Mouse (Mus musculus) hindbrain, embryonic 12.5 days (tissue): ENCODE data around the gene Dock3. TPM values are rescaled to one million over a fixed set of nuclear protein-coding genes. Genes with fewer than 3 reads are reported as not detected.

ENCODE experiments used
- ATAC-seq: fragments of 200-750 bp; cut with Nextera tagmentation; 2 replicates; pipeline ENCODE4 v1.8.0; 2017; ENCODE audit warnings: moderate TSS enrichment; ENCODE audit not compliant: low FRiP score
- H3K27ac ChIP-seq: fragments of 300-500 bp; sonication (generic); 2 replicates; pipeline ENCODE4 v1.5.1; 2016; ENCODE audit warnings: mild to moderate bottlenecking
- H3K27me3 ChIP-seq: fragments of 300-500 bp; sonication (generic); 2 replicates; pipeline ENCODE4 v1.6.1; 2016; ENCODE audit warnings: mild to moderate bottlenecking
- H3K36me3 ChIP-seq: fragments of 300-500 bp; sonication (generic); 2 replicates; pipeline ENCODE4 v1.6.1; 2016; ENCODE audit warnings: mild to moderate bottlenecking
- H3K4me1 ChIP-seq: fragments of 300-500 bp; sonication (generic); 2 replicates; pipeline ENCODE4 v1.6.1; 2016
- H3K4me2 ChIP-seq: fragments of 300-500 bp; sonication (generic); replicated peaks from 2 replicates; pipeline ENCODE4 v1.6.1; 2016; ENCODE audit warnings: mild to moderate bottlenecking
- H3K4me3 ChIP-seq: fragments of 300-500 bp; sonication (generic); 2 replicates; pipeline ENCODE4 v1.5.1; 2016; ENCODE audit warnings: mild to moderate bottlenecking
- H3K9ac ChIP-seq: fragments of 300-500 bp; sonication (generic); 2 replicates; pipeline ENCODE4 v1.6.1; 2016; ENCODE audit warnings: mild to moderate bottlenecking, moderate library complexity
- H3K9me3 ChIP-seq: fragments of 300-500 bp; sonication (generic); replicated peaks from 2 replicates; pipeline ENCODE4 v1.6.1; 2016; ENCODE audit warnings: mild to moderate bottlenecking
- WGBS: fragments of 180-500 bp; shearing (Covaris S2); methylation state at CpG from one replicate; pipeline ENCODE4 v1.1.7; 2016; 5-methylcytosine and 5-hydroxymethylcytosine counted together
- polyA plus RNA-seq: library from polyadenylated mRNA; unstranded; fragments of >200 nt; fragmentation: Nextera tagmentation; extraction: Ambion mirVana; gene quantifications from 2 replicates; pipeline ENCODE4 v1.2.1, GENCODE M21; 2016

Gene Dock3
- polyA plus RNA-seq, 1 experiment from 2014 or later = 13.4 TPM

DNA sequence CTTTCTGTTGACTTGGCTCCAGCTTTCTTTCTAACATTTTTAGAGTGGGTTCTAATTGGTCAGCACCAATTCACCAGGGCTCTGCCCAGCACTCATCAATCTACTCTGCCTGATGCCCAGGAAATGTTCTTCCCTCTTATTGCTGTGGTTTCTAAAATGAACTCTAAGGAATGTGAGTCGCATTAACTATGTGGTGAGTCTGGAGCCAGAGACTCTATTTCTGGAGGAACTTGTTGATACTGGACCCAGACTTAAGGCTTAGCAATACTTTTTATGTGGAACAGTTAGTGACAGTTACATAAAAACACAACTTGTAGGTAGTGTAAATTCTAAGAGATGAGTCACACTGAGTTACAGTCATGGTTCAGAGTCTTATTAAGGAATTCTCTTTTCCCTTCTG, 296.7 kb downstream of the Dock3 start:
- Histone ChIP-seq H3K27me3 (no peaks in the 10 kb centered on the region), H3K4me3 (no peak overlapping the region), H3K9me3 (no peaks in the 10 kb centered on the region), H3K27ac (no peak overlapping the region), H3K36me3 (peaks cover 16% of the 10 kb centered on the region), H3K9ac (no peak overlapping the region), H3K4me1 (no peaks in the 10 kb centered on the region), H3K4me2 (no peak overlapping the region)
- ATAC-seq = no peak
- WGBS = 85% methylated on average over 1 of the region's 1 CpGs

DNA sequence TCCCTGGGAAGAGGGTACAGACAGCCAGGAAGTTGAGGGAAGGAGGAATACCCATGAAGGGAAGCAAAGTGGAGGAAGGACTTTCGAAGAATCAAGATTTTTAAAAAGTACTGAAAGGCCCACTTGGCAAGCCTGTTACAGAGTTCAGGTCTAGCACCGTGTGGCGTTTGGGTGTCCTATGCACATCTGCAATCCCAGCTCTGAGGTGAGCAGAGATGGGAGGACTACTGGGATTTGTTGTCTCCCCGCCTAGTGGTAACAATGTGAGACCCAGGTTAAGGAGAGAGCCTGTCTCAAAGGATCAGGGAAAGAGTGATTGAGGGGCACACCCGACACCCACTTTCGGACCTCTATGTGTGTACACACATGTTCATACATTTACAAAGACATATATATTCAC, 316.8 kb downstream of the Dock3 start:
- Histone ChIP-seq H3K27me3 (no peaks in the 10 kb centered on the region), H3K27ac (no peak overlapping the region), H3K4me3 (no peak overlapping the region), H3K4me2 (no peak overlapping the region), H3K9ac (no peak overlapping the region), H3K36me3 (0 out of 2 replicates have a peak, but pooled peaks cover 2% of the 10 kb centered on the region), H3K9me3 (no peaks in the 10 kb centered on the region), H3K4me1 (no peaks in the 10 kb centered on the region)
- 93% methylated on average over 6 of the region's 6 CpGs for WGBS
- ATAC-seq = no peak

DNA sequence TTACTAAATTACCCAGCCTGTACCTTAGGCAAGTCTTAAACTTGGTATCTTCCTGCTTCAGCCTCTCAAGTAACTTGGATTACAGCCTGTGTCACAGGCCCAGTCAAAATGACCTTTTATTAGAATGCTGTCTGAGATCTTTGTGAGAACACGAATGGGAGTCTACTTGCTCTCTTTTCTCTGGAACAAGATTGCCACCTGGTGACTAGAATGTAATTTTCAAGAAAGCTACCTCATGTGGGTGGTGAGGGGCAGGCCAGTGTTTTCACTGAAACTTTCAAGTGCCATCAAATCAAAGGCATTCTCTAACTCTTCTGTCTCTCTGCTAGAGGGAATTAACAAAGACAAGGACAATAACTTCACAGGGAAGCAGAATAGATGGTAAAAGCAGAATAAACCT, 317.9 kb downstream of the Dock3 start:
- H3K9ac ChIP-seq = no peak overlapping the region
- WGBS = 20% methylated on average over 1 of the region's 1 CpGs

DNA sequence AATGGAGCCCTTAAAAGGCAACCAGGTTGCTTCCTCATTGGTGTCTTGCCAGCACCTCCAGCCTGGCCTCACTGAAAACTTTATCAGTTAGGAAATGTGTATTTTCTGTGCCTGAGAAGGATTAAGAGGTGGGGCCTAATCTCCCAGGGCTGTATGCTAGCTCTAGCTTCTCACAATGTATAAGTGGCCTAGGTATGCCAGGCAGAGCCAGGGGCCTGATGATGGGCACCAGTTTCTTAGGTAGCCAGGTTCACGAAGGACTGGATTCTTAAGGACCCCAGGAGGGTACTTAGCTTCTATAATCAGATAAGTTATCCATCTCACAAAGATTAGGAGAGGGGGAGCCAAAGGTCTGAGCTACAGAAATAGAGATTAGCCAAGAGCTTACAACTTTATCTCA, 320.1 kb downstream of the Dock3 start:
- H3K9me3 ChIP-seq = no peaks in the 10 kb centered on the region
- H3K4me1 ChIP-seq = no peaks in the 10 kb centered on the region
- peaks cover 7% of the 10 kb centered on the region; the same call in 1 of the 2 replicates for H3K36me3 ChIP-seq
- no peak for ATAC-seq
- H3K4me2 ChIP-seq = no peak overlapping the region
- no peak overlapping the region for H3K4me3 ChIP-seq
- no peak overlapping the region for H3K27ac ChIP-seq
- H3K27me3 ChIP-seq = no peaks in the 10 kb centered on the region
- H3K9ac ChIP-seq = no peak overlapping the region
- 73% methylated on average over 1 of the region's 1 CpGs for WGBS

More for the DNA sequence above, 317.9 kb downstream of the Dock3 start:
- ATAC-seq = no peak
- Histone ChIP-seq H3K36me3 (0 out of 2 replicates have a peak, but pooled peaks cover 2% of the 10 kb centered on the region), H3K27ac (no peak overlapping the region), H3K4me1 (no peaks in the 10 kb centered on the region), H3K4me3 (no peak overlapping the region), H3K9me3 (no peaks in the 10 kb centered on the region), H3K4me2 (no peak overlapping the region), H3K27me3 (no peaks in the 10 kb centered on the region)

DNA sequence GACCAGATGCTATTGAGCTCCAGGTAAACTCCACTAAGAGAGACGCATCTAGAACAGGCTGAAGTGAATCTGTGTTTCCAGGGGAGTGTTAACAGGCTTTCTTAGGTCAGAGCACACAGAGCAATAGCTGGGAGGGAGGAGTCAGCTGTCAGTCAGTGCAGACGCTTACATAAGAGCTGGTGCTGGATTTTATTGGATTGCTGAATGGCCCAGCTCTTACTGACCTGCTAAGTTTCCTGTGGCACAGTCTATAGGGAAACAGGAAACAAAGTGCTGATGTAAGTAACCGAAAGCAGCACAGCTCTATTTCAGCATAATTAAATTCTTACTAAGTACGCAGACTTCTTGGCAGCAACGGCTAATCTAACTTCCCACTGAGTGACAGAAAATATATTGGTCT, 323.0 kb downstream of the Dock3 start:
- WGBS = 54% methylated on average over 5 of the region's 5 CpGs
- ATAC-seq = no peak

DNA sequence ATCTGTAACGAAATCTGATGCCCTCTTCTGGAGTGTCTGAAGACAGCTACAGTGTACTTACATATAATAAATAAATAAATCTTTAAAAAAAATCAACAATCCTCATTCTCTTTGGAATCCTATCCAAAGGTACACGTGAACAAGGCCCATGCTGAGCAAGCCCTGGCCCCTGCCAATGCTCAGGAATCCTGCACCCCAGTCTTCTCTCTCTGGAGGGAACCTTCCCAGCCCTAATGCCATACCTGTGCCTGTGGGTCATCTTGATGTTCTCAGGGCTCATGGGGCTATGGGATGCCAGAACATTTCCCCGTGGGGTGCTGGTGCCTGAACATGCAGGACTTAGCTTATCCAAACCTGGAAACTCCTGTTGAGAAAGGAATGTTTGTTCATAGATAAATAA, 323.5 kb downstream of the Dock3 start:
- no peak overlapping the region for H3K4me2 ChIP-seq
- no peak overlapping the region for H3K4me3 ChIP-seq
- ATAC-seq = no peak
- no peaks in the 10 kb centered on the region for H3K9me3 ChIP-seq
- H3K27me3 ChIP-seq = no peaks in the 10 kb centered on the region
- WGBS = 77% methylated on average over 3 of the region's 3 CpGs
- peaks cover 10% of the 10 kb centered on the region; the same call in 1 of the 2 replicates for H3K36me3 ChIP-seq
- no peak overlapping the region for H3K27ac ChIP-seq
- no peaks in the 10 kb centered on the region for H3K4me1 ChIP-seq
- H3K9ac ChIP-seq = no peak overlapping the region

More for the DNA sequence above, 323.0 kb downstream of the Dock3 start:
- Histone ChIP-seq H3K4me2 (no peak overlapping the region), H3K27me3 (no peaks in the 10 kb centered on the region), H3K27ac (no peak overlapping the region), H3K9ac (no peak overlapping the region), H3K4me3 (no peak overlapping the region), H3K9me3 (no peaks in the 10 kb centered on the region), H3K4me1 (no peaks in the 10 kb centered on the region), H3K36me3 (peaks cover 10% of the 10 kb centered on the region; the same call in 1 of the 2 replicates)

DNA sequence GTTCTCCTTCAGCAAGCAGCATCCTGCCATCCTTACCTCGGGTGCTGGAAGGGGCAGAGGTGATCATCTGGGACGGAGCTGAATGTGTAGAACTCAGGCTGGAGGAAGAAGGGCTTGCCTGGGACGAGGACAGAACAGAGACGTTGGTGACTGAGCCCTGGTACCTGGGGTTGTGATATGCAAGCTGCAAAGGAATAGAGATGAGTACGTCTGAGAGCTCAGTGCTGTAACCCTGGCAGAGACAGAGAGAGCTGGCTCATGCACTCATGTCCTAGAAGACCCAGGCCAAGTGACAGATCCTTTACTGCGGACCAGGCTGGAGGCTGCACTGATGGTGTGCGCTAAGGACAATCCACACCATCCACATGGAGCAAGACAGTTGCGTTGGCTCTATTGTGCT, 325.1 kb downstream of the Dock3 start:
- 90% methylated on average over 8 of the region's 8 CpGs for WGBS
- no peak overlapping the region for H3K27ac ChIP-seq
- H3K4me3 ChIP-seq = no peak overlapping the region
- no peaks in the 10 kb centered on the region for H3K9me3 ChIP-seq
- ATAC-seq = no peak
- peaks cover 13% of the 10 kb centered on the region; the same call in 1 of the 2 replicates for H3K36me3 ChIP-seq
- no peak overlapping the region for H3K4me2 ChIP-seq
- H3K27me3 ChIP-seq = no peaks in the 10 kb centered on the region
- H3K4me1 ChIP-seq = no peaks in the 10 kb centered on the region
- no peak overlapping the region for H3K9ac ChIP-seq

DNA sequence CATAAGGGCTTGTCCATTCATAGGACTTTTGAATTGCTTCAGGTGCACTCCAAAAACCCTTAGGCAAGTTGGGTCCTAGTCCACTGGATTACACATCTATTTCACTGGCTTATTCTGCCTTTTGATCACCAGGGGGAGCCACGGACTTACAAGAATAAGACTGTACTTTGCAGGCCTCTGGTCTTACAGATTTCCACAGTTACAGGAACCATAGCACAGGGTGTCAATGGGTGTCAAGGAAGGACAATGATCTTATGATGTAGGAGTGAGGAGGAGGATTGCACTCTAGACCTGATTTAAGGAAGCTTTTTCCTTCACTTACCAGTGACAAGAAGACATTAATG, 327.9 kb downstream of the Dock3 start:
- Histone ChIP-seq H3K27me3 (no peaks in the 10 kb centered on the region), H3K27ac (no peak overlapping the region), H3K36me3 (peaks cover 12% of the 10 kb centered on the region), H3K4me1 (no peaks in the 10 kb centered on the region), H3K9me3 (no peaks in the 10 kb centered on the region), H3K4me3 (no peak overlapping the region), H3K4me2 (no peak overlapping the region), H3K9ac (no peak overlapping the region)
- no peak for ATAC-seq
- 10% methylated on average over 1 of the region's 1 CpGs for WGBS

DNA sequence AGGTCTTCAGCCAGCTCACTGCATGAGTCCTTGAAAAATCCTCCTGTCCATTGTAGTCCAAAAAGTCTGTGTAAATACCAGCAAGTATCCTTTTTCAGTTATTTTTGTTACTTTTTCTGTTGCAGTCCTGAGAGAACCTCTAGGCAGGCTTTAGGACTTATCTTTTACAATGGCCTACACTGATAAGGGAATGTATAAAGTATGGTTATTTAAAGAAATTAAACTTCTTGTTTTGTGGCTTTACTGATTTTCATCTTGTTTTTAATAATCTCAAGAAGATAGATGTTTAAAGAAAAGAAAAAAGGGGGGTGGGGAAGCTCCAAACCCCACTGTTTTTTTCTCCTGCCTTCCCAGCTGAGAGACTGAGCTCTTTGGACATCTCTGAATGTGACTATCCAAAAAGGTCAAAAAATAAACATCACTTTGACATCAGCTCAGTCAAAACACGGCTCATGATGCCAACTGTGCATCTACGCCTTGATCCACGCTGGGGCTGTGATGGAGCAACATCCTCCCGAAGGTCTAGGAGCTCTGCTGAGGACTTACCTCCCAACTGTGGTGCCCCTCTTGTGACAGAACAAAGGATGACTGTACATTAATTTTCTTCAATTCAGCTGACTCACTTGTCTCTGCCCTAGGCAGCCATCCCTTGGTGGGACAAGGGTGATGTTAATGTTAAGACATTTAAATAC, 328.5 kb downstream of the Dock3 start:
- ATAC-seq = no peak
- Histone ChIP-seq H3K4me2 (no peak overlapping the region), H3K4me3 (no peak overlapping the region), H3K27me3 (no peaks in the 10 kb centered on the region), H3K9ac (no peak overlapping the region), H3K27ac (no peak overlapping the region), H3K9me3 (no peaks in the 10 kb centered on the region), H3K36me3 (peaks cover 12% of the 10 kb centered on the region), H3K4me1 (no peaks in the 10 kb centered on the region)
- WGBS = 75% methylated on average over 4 of the region's 4 CpGs

DNA sequence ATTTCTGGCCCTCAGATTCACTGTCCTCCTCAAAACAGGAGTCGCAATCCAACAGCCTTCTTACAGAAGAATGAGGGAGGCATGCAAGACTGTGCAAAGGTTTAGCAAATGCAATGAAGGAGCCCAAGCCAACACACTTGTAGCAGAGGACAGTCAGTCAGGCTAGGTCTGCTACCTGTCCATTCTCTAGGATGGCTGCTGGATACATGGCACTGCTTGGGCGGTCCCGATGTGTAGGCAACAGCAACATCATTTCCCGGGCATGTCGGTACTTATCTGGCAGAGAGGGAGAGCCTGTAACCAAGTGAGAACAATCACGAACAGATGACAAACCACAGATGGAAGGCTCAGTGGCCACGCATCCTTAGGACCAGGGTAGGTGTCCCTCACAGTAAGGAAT, 330.1 kb downstream of the Dock3 start:
- Histone ChIP-seq H3K4me1 (no peaks in the 10 kb centered on the region), H3K27ac (no peak overlapping the region), H3K27me3 (no peaks in the 10 kb centered on the region), H3K4me3 (no peak overlapping the region), H3K36me3 (peaks cover 9% of the 10 kb centered on the region; the same call in 1 of the 2 replicates), H3K4me2 (no peak overlapping the region), H3K9ac (no peak overlapping the region), H3K9me3 (no peaks in the 10 kb centered on the region)
- 90% methylated on average over 7 of the region's 7 CpGs for WGBS
- no peak for ATAC-seq

DNA sequence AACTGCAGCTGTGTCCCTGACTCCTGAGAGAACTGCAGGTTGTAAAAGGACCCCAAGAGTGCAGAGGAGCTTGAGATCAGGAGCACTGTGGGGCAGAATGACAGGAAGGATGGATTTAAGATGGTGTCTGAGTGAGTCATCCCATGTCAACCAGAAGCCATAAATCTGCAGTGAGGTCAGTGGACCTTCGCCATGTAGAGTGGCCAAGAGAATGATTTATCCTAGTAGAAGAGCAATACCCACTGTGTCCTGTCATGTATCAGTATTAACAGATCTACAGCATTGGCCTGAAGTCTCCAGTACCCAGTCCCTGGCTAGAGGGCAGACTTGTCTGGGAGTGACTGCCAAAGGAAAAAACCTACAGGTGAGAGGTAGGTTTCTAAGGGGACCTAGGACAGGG, 332.8 kb downstream of the Dock3 start:
- H3K9ac ChIP-seq = no peak overlapping the region
- no peaks in the 10 kb centered on the region for H3K4me1 ChIP-seq
- ATAC-seq = no peak
- H3K27ac ChIP-seq = no peak overlapping the region
- peaks cover 10% of the 10 kb centered on the region; the same call in 1 of the 2 replicates for H3K36me3 ChIP-seq
- WGBS = 94% methylated on average over 1 of the region's 1 CpGs
- H3K4me2 ChIP-seq = no peak overlapping the region
- no peaks in the 10 kb centered on the region for H3K27me3 ChIP-seq
- no peak overlapping the region for H3K4me3 ChIP-seq
- H3K9me3 ChIP-seq = no peaks in the 10 kb centered on the region

DNA sequence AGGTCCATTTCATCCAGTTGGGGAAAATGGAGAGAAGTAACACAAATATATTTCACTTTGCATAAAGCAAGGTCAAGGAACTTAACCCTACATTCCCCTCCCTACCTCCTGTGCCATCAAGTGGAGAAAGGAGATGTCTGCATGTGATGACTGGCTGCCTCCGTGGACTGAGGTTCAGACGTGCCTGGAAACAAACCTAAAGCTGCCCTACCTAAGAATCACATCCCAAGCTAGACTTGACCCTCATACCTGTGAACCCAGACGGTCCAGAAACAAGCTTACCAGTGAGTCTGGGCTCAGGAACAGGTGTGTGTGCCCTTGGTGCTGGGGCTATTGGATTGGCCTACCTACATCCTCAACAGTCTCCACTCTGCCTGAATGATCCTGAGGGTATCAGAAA, 338.4 kb downstream of the Dock3 start:
- no peaks in the 10 kb centered on the region for H3K27me3 ChIP-seq
- H3K9ac ChIP-seq = no peak overlapping the region
- WGBS = 48% methylated on average over 3 of the region's 3 CpGs
- H3K36me3 ChIP-seq = peaks cover 29% of the 10 kb centered on the region
- ATAC-seq = no peak
- no peak overlapping the region for H3K27ac ChIP-seq
- H3K4me2 ChIP-seq = peak overlapping the region; percentile 81
- H3K9me3 ChIP-seq = no peaks in the 10 kb centered on the region
- peaks cover 32% of the 10 kb centered on the region for H3K4me1 ChIP-seq
- no peak overlapping the region for H3K4me3 ChIP-seq

DNA sequence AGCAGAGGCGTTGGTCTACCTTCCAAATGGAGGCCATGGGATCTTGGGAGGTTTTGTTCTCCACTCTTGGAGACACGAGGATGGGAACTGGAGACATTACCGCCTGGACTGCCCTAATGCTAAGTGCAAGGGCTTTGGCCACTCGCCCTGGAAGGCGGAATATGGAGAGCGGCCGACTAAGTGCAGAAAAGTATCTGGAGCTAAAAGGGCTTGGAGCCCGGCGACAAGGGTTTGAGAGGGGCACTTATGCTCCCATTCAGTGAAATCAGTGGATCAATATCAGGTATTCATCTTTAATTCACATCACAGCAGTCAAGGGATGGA, 339.2 kb downstream of the Dock3 start:
- Histone ChIP-seq H3K9ac (peak overlapping the region; percentile 74), H3K27me3 (no peaks in the 10 kb centered on the region), H3K4me1 (peaks cover 40% of the 10 kb centered on the region), H3K36me3 (peaks cover 32% of the 10 kb centered on the region), H3K27ac (peak overlapping the region; percentile 93), H3K4me2 (peak overlapping the region; percentile 81), H3K9me3 (no peaks in the 10 kb centered on the region), H3K4me3 (peak overlapping the region; percentile 95)
- no peak; the same call in 1 of the 2 replicates for ATAC-seq
- WGBS = 0% methylated on average over 9 of the region's 9 CpGs
